Mouse (Mus musculus): ENCODE measurements around the gene Gna11. TPM values are rescaled to one million over a fixed set of nuclear protein-coding genes. Genes with fewer than 3 reads are reported as not detected.

The Gna11 gene
- total RNA-seq, 1 experiment, result 53.4 TPM

GRCm38 (mm10) chr10:81507691-81508489 is 37.1 kb downstream of the Gna11 start:
- H3K4me3 ChIP-seq (ENCODE audit: insufficient read depth in 1 of 2, low read depth in 1 of 2, low read length in 2 of 2, poor library complexity in 1 of 2, severe bottlenecking in 1 of 2), result peak overlapping the region; percentile 67 to 69
- H3K9me3 ChIP-seq (ENCODE audit: control insufficient read depth, insufficient read depth, low read depth, low read length), result no peaks in the 10 kb centered on the region
- H3K9ac ChIP-seq (ENCODE audit: insufficient read depth, low read depth, low read length, poor library complexity, severe bottlenecking), result peak overlapping the region; percentile 38
- H3K36me3 ChIP-seq (ENCODE audit: control insufficient read depth, insufficient read depth, low read length, poor library complexity, severe bottlenecking), result peaks cover 5% of the 10 kb centered on the region; the same call in 1 of the 2 replicates
- DNase-seq (ENCODE audit: low read depth, low spot score), result no peak
- H3K4me1 ChIP-seq (ENCODE audit: control insufficient read depth in 2 of 2, insufficient read depth in 2 of 2, low read length in 2 of 2, poor library complexity in 1 of 2), result peaks cover 2 to 25% of the 10 kb centered on the region in 2 experiments; a peak in 2 of 4 replicates
- peak overlapping the region; percentile 86 for H3K27ac ChIP-seq (ENCODE audit: insufficient read depth, low read depth, low read length, poor library complexity, severe bottlenecking)
- in situ Hi-C loops (cut with MboI; ENCODE audit: low sequenced_read_pairs in 2 of 2, unreplicated experiment in 2 of 2), result no loop called here
- TF ChIP-seq MAFK (IDR thresholded peaks at IDR 0.05; ENCODE audit: insufficient read depth, low read depth, low read length) (peak; percentile 94), HCFC1 (IDR thresholded peaks at IDR 0.05; ENCODE audit: borderline replicate concordance, insufficient read depth, low read length) (no peak)

- TF ChIP-seq MAFK (IDR thresholded peaks at IDR 0.05; ENCODE audit: insufficient read depth, low read depth, low read length), result no peak
- no peak for TF ChIP-seq ZC3H11A (IDR thresholded peaks at IDR 0.05; ENCODE audit: borderline replicate concordance, low read depth, low read length)
- TF ChIP-seq ZNF384 (IDR thresholded peaks at IDR 0.05; ENCODE audit: low read depth, low read length), result no peak
- no peak for TF ChIP-seq HCFC1 (IDR thresholded peaks at IDR 0.05; ENCODE audit: borderline replicate concordance, insufficient read depth, low read length)
- DNase-seq (ENCODE audit: low read depth, low spot score), result peak; percentile 70
- H3K4me3 ChIP-seq (ENCODE audit: insufficient read depth in 1 of 2, low read depth in 1 of 2, low read length in 2 of 2, poor library complexity in 1 of 2, severe bottlenecking in 1 of 2), result peak overlapping the region in 1 of 2 experiments; percentile 67; a peak in 2 of 4 replicates
- no peaks in the 10 kb centered on the region for H3K9me3 ChIP-seq (ENCODE audit: control insufficient read depth, insufficient read depth, low read depth, low read length)
- in situ Hi-C loops (cut with MboI; ENCODE audit: low sequenced_read_pairs in 2 of 2, unreplicated experiment in 2 of 2), result no loop called here
- peaks cover 5% of the 10 kb centered on the region; the same call in 1 of the 2 replicates for H3K36me3 ChIP-seq (ENCODE audit: control insufficient read depth, insufficient read depth, low read length, poor library complexity, severe bottlenecking)
- no peak overlapping the region for H3K9ac ChIP-seq (ENCODE audit: insufficient read depth, low read depth, low read length, poor library complexity, severe bottlenecking)
- H3K4me1 ChIP-seq (ENCODE audit: control insufficient read depth in 2 of 2, insufficient read depth in 2 of 2, low read length in 2 of 2, poor library complexity in 1 of 2), result peaks cover 2 to 22% of the 10 kb centered on the region in 2 experiments; a peak in 2 of 4 replicates
- H3K27ac ChIP-seq (ENCODE audit: insufficient read depth, low read depth, low read length, poor library complexity, severe bottlenecking), result peak overlapping the region; percentile 86
Measured at GRCm38 (mm10) chr10:81507095-81507494, 37.9 kb downstream of the Gna11 start.

DNA sequence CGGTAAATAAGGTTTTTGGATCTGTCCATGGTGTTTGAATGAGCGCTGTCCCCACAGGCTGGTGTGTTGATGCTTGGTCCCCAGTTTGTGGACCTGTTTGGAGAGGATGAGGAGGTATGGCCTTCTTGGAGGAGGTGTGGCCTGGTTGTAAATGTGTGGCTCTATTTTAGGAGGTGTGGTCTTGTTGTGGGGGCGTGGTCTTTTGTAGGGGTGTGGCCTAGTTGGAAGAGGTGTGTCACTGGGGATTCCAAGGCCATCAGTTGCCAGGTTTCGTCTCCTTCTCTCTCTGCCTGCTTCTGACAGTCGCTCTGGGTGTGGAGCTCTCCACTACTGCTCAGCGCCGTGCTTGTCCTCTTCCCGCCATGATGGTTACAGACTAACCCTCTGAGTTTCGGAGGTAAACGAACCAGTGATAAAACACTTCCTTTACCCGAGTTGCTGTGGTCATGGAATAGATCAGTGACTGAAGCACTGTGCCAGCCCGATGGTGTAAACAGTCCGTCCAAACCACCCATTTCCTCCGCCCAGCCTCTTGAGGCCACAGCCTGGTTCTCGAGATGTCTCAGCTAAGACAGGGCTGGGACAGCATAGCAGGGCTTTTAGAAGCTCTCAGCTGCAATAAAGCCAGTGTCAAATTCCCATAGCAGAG is 39.9 kb downstream of the Gna11 start:
- H3K9ac ChIP-seq (ENCODE audit: insufficient read depth, low read depth, low read length, poor library complexity, severe bottlenecking), result no peak overlapping the region
- H3K27ac ChIP-seq (ENCODE audit: insufficient read depth, low read depth, low read length, poor library complexity, severe bottlenecking), result no peak overlapping the region
- in situ Hi-C loops (cut with MboI; ENCODE audit: low sequenced_read_pairs in 2 of 2, unreplicated experiment in 2 of 2), result no loop called here
- H3K36me3 ChIP-seq (ENCODE audit: control insufficient read depth, insufficient read depth, low read length, poor library complexity, severe bottlenecking), result peaks cover 5% of the 10 kb centered on the region; the same call in 1 of the 2 replicates
- no peak for TF ChIP-seq HCFC1 (IDR thresholded peaks at IDR 0.05; ENCODE audit: borderline replicate concordance, insufficient read depth, low read length)
- TF ChIP-seq ZC3H11A (IDR thresholded peaks at IDR 0.05; ENCODE audit: borderline replicate concordance, low read depth, low read length), result no peak
- TF ChIP-seq CHD2 (IDR thresholded peaks at IDR 0.05; ENCODE audit: low read depth, low read length), result no peak
- no peak for TF ChIP-seq ZNF384 (IDR thresholded peaks at IDR 0.05; ENCODE audit: low read depth, low read length)
- no peak for TF ChIP-seq MAFK (IDR thresholded peaks at IDR 0.05; ENCODE audit: insufficient read depth, low read depth, low read length)
- H3K9me3 ChIP-seq (ENCODE audit: control insufficient read depth, insufficient read depth, low read depth, low read length), result no peaks in the 10 kb centered on the region
- DNase-seq (ENCODE audit: low read depth, low spot score), result no peak
- H3K4me3 ChIP-seq (ENCODE audit: insufficient read depth in 1 of 2, low read depth in 1 of 2, low read length in 2 of 2, poor library complexity in 1 of 2, severe bottlenecking in 1 of 2), result no peak overlapping the region
- peaks cover 2 to 15% of the 10 kb centered on the region in 2 experiments; a peak in 1 of 4 replicates for H3K4me1 ChIP-seq (ENCODE audit: control insufficient read depth in 2 of 2, insufficient read depth in 2 of 2, low read length in 2 of 2, poor library complexity in 1 of 2)

DNA sequence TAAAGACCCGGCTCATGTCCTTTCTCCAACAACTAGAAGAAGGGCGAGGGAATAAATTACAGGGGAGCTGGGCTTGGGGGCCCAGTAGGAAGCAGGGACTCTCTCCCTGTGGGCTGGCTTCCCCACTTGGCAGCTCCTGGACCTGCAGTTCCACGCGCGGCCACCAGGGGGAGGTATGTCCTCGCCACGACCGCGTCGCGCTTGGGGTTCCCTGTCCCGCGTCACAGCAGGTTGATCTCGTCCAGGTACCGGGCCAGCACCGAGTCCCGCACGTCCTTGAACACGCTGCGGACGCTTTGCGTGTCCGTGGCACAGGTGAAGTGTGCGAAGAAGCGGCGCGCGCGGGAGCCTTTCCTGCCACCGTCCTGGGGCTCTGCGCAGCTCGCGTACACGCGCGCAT is 42.3 kb downstream of the Gna11 start:
- H3K4me1 ChIP-seq (ENCODE audit: control insufficient read depth in 2 of 2, insufficient read depth in 2 of 2, low read length in 2 of 2, poor library complexity in 1 of 2), result peaks cover 0 to 20% of the 10 kb centered on the region in 2 experiments; a peak in 2 of 4 replicates
- H3K9me3 ChIP-seq (ENCODE audit: control insufficient read depth, insufficient read depth, low read depth, low read length), result no peaks in the 10 kb centered on the region
- TF ChIP-seq ZNF384 (IDR thresholded peaks at IDR 0.05; ENCODE audit: low read depth, low read length) (no peak), ZC3H11A (IDR thresholded peaks at IDR 0.05; ENCODE audit: borderline replicate concordance, low read depth, low read length) (peak; percentile 45; the same call in 1 of the 2 replicates)
- H3K36me3 ChIP-seq (ENCODE audit: control insufficient read depth, insufficient read depth, low read length, poor library complexity, severe bottlenecking), result peaks cover 5% of the 10 kb centered on the region; the same call in 1 of the 2 replicates
- H3K9ac ChIP-seq (ENCODE audit: insufficient read depth, low read depth, low read length, poor library complexity, severe bottlenecking), result peak overlapping the region; percentile 45; the same call in 1 of the 2 replicates
- no peak for DNase-seq (ENCODE audit: low read depth, low spot score)
- H3K4me3 ChIP-seq (ENCODE audit: insufficient read depth in 1 of 2, low read depth in 1 of 2, low read length in 2 of 2, poor library complexity in 1 of 2, severe bottlenecking in 1 of 2), result peak overlapping the region; percentile 43 to 63
- in situ Hi-C loops (cut with MboI; ENCODE audit: low sequenced_read_pairs in 2 of 2, unreplicated experiment in 2 of 2), result no loop called here
- no peak overlapping the region for H3K27ac ChIP-seq (ENCODE audit: insufficient read depth, low read depth, low read length, poor library complexity, severe bottlenecking)
